Mouse (Mus musculus) forebrain, embryonic 11.5 days (tissue): ENCODE data around the gene Prpf8. TPM values are rescaled to one million over a fixed set of nuclear protein-coding genes. Genes with fewer than 3 reads are reported as not detected.
"Not testable (repeated sequence)": the region's sequence is repeated elsewhere in the genome, so short reads cannot be mapped to it uniquely, and the experiment has no call there.

Source experiments
- ATAC-seq: fragments of 200-750 bp; cut with Nextera tagmentation; replicated peaks from 2 replicates; pipeline ENCODE4 v1.8.0; 2017; ENCODE audit warnings: moderate TSS enrichment; ENCODE audit not compliant: low FRiP score
- DNase-seq: peaks from one replicate; pipeline ENCODE4 v3.0.0-alpha.2; 2017; ENCODE audit warnings: low spot score
- H3K27ac ChIP-seq: fragments of 300-500 bp; sonication (generic); 2 replicates; pipeline ENCODE4 v1.5.1; 2014; ENCODE audit warnings: low read depth, low read length
- H3K27me3 ChIP-seq: fragments of 300-500 bp; sonication (generic); 2 replicates; pipeline ENCODE4 v1.6.1; 2014; ENCODE audit warnings: mild to moderate bottlenecking, low read length, mixed read lengths; ENCODE audit not compliant: control insufficient read depth, insufficient read depth
- H3K36me3 ChIP-seq: fragments of 300-500 bp; sonication (generic); 2 replicates; pipeline ENCODE4 v1.6.1; 2014; ENCODE audit warnings: mild to moderate bottlenecking, low read length, moderate library complexity, mixed read lengths; ENCODE audit not compliant: control insufficient read depth, insufficient read depth
- H3K4me1 ChIP-seq: fragments of 300-500 bp; sonication (generic); replicated peaks from 2 replicates; pipeline ENCODE4 v1.6.1; 2014; ENCODE audit warnings: low read length, mixed read lengths; ENCODE audit not compliant: control insufficient read depth, insufficient read depth
- H3K4me2 ChIP-seq: fragments of 300-500 bp; sonication (generic); 2 replicates; pipeline ENCODE4 v1.6.1; 2014; ENCODE audit warnings: low read depth, mild to moderate bottlenecking, low read length, moderate library complexity, mixed read lengths; ENCODE audit not compliant: severe bottlenecking
- H3K4me3 ChIP-seq: fragments of 300-500 bp; sonication (generic); 2 replicates; pipeline ENCODE4 v1.5.1; 2014; ENCODE audit warnings: low read depth, low read length
- H3K9ac ChIP-seq: fragments of 300-500 bp; sonication (generic); 2 replicates; pipeline ENCODE4 v1.6.1; 2014; ENCODE audit warnings: low read length
- H3K9me3 ChIP-seq: fragments of 300-500 bp; sonication (generic); 2 replicates; pipeline ENCODE4 v1.6.1; 2016; ENCODE audit warnings: low read length, mixed read lengths; ENCODE audit not compliant: control insufficient read depth
- WGBS: fragments of 180-500 bp; shearing (Covaris S2); extraction: QIAGEN DNeasy Blood & Tissue Kit; methylation state at CpG from one replicate; pipeline ENCODE4 v1.1.7; 2014; 5-methylcytosine and 5-hydroxymethylcytosine counted together
- polyA plus RNA-seq: library from polyadenylated mRNA; unstranded; fragments of >200 nt; fragmentation: Nextera tagmentation; extraction: Ambion mirVana; gene quantifications from 2 replicates; pipeline ENCODE4 v1.2.1, GENCODE M21; 2014

Prpf8 gene
- polyA plus RNA-seq, 1 experiment from 2014 or later: 133 TPM

DNA sequence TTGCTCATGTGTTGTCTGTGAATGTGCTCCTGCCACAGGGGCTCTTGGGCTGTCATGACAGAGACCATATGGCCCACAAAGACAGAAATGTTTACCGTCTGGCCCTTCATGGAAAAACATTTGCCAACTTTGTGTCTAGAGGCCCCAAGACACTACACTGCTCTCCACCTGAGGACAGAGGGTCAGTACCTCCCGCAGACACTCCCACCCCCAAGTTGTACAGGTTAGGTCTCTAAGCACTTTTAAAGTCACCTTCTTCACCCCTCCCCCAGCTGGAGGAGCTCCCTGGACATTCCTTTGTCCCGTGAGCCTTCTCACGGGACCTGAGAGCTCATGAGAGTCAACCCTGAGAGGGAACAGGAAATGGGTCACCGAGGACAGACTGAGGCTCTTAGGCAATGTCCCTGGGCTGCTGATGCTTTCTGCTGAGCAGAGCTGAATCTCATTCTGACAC is 63.1 kb downstream of the Prpf8 start:
- H3K27ac ChIP-seq: no peak overlapping the region

DNA sequence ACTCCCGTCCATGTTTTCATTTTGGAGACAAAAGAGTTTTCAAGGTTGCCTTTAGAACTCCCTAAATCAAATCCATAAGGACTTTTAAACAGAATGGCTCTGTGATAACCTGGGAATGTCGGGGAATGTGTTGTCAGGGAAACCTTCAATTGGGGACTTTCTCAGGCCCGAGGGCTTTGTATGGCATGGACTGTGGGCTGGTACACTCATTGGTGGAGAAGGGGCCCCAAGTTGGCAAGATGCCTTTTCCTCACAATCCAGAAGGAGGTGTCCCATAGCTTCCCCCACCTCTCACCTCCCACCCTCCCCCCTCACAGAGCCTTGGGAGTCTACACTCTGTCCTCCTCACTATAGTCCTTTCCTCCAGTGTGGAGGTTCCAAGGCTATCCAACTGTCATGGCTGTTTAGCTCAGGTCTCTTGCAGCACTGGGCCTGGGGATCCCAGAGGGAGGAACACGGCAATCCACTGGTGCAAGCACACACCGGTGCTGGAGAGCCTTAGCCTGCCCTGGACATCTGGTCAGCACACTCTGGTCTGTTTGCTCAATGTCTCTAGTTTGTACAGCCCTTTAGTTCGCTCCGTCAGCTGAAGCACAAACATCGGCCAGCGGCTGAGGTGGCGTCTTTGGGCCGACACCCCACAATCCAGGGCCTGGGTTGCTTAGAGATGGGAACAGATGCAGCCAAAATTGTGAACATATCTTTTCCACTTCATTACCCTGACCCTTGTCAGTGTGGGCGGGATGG is 63.8 kb downstream of the Prpf8 start:
- Histone ChIP-seq H3K27ac (no peak overlapping the region), H3K4me1 (0 out of 2 replicates have a peak, but pooled peaks cover 5% of the 10 kb centered on the region), H3K36me3 (no peaks in the 10 kb centered on the region), H3K4me2 (no peak overlapping the region), H3K4me3 (no peak overlapping the region), H3K9ac (no peak overlapping the region), H3K27me3 (no peaks in the 10 kb centered on the region), H3K9me3 (no peaks in the 10 kb centered on the region)
- WGBS: 74% methylated on average over 12 of the region's 12 CpGs
- ATAC-seq (no peak), DNase-seq (no peak)

More for the DNA sequence above, 63.1 kb downstream of the Prpf8 start:
- Histone ChIP-seq H3K4me3 (no peak overlapping the region), H3K9ac (no peak overlapping the region), H3K4me1 (0 out of 2 replicates have a peak, but pooled peaks cover 5% of the 10 kb centered on the region), H3K27me3 (no peaks in the 10 kb centered on the region), H3K9me3 (no peaks in the 10 kb centered on the region), H3K4me2 (no peak overlapping the region), H3K36me3 (no peaks in the 10 kb centered on the region)
- ATAC-seq (no peak), DNase-seq (no peak)
- 66% methylated on average over 5 of the region's 5 CpGs for WGBS

DNA sequence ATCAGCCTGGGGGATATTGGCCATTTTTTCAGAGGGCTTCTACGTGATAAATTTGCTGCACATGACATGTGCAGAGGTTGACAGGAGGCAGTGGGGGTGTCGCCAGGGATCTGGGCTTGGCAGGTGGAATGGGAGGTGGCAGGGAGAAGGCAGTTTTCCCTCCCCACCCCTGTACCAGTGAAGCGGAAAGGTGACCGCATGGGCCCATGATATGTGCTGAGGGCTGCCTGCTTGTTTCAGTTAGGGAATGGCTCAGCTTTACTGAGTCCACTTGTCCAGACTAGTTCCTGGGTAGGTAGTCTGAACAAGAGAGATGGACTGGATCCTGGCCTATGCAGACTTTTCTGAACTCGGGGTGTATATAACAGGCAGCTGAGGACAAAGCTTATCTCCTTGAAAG is 64.7 kb downstream of the Prpf8 start:
- no peak overlapping the region for H3K4me3 ChIP-seq
- H3K27ac ChIP-seq: no peak overlapping the region
- WGBS: 89% methylated on average over 5 of the region's 5 CpGs
- no peak overlapping the region for H3K4me2 ChIP-seq
- H3K27me3 ChIP-seq: no peaks in the 10 kb centered on the region
- no peaks in the 10 kb centered on the region for H3K9me3 ChIP-seq
- no peak overlapping the region for H3K9ac ChIP-seq
- H3K4me1 ChIP-seq: 0 out of 2 replicates have a peak, but pooled peaks cover 5% of the 10 kb centered on the region
- no peak for ATAC-seq
- no peak for DNase-seq
- H3K36me3 ChIP-seq: no peaks in the 10 kb centered on the region

DNA sequence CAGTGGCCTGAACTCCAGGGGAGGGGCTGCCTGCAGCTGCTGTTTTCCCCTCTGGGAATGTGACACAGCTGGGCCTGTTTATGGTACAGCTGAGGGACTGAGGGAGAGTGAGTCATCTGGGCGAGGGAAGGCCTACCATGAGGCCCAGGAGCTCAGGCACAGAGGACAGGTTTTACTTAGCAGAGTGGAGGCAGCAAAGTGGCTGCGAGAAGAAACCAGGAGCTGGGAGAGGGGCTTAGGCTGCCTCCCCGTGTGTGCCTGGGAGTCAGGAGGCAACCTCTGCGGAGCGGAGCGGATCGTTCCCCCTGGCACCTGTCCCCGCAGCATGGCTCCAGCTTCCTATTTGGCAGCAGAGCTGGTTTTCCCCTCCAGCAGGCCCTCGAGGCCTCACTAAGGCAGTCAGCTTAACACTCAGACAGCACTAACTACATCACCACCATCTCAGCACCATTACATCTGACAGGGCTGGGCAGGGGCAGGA is 65.4 kb downstream of the Prpf8 start:
- ATAC-seq (no peak), DNase-seq (no peak)
- Histone ChIP-seq H3K27ac (no peak overlapping the region), H3K9ac (peak overlapping the region; percentile 17; the same call in 1 of the 2 replicates), H3K4me3 (no peak overlapping the region), H3K36me3 (no peaks in the 10 kb centered on the region), H3K9me3 (no peaks in the 10 kb centered on the region), H3K27me3 (no peaks in the 10 kb centered on the region), H3K4me1 (0 out of 2 replicates have a peak, but pooled peaks cover 5% of the 10 kb centered on the region), H3K4me2 (no peak overlapping the region)
- 79% methylated on average over 9 of the region's 9 CpGs for WGBS

DNA sequence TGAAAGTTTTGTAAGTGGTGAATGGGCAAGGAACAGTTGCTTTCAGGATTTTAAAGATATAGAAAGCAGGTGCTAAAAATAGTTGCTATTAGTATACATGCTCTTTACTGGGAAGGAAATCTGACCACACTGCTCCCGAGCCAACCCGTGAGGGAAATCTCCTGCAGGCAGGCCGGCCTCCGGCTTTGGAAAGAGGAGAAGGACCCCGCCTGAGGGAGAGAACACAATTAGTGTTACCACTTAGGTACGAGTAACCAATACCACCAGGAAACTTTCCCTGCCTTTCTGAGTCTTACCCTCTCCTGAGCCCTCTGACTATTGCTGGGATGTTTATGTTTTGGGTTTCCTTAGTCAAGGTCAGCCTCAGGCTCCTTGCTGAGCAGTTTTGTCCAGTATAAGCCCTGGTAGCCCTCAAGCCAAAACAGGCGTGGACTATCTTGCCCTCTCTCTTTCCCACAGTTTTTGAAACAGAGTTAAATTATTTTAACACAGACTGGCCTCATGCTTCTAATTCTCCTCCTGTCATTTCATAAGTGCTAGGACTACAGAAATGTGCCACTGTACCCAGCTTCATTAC is 66.4 kb downstream of the Prpf8 start:
- no peaks in the 10 kb centered on the region for H3K27me3 ChIP-seq
- ATAC-seq (no peak), DNase-seq (no peak)
- no peak overlapping the region for H3K27ac ChIP-seq
- H3K36me3 ChIP-seq: no peaks in the 10 kb centered on the region
- no peak overlapping the region for H3K4me2 ChIP-seq
- H3K9ac ChIP-seq: no peak overlapping the region
- no peaks in the 10 kb centered on the region for H3K9me3 ChIP-seq
- 39% methylated on average over 7 of the region's 7 CpGs for WGBS
- 0 out of 2 replicates have a peak, but pooled peaks cover 5% of the 10 kb centered on the region for H3K4me1 ChIP-seq
- H3K4me3 ChIP-seq: no peak overlapping the region

DNA sequence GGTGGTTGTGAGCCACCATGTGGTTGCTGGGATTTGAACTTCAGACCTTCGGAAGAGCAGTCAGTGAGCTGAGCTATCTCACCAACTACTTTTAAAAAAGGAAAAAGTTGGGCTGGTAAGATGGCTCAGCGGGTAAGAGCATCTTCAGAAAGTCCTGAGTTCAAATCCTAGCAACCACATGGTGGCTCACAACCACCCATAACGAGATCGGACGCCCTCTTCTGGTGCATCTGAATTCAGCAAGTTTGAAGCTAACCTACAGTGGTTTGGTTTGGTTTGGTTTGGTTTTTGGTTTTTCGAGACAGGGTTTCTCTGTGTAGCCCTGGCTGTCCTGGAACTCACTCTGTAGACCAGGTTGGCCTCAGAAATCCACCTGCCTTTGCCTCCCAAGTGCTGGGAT is 69.4 kb downstream of the Prpf8 start:
- not testable (repeated sequence) for H3K4me1 ChIP-seq, H3K4me2 ChIP-seq, H3K36me3 ChIP-seq, H3K4me3 ChIP-seq, H3K9ac ChIP-seq, H3K27me3 ChIP-seq, H3K27ac ChIP-seq, DNase-seq, H3K9me3 ChIP-seq, ATAC-seq
- 95% methylated on average over 6 of the region's 6 CpGs for WGBS

DNA sequence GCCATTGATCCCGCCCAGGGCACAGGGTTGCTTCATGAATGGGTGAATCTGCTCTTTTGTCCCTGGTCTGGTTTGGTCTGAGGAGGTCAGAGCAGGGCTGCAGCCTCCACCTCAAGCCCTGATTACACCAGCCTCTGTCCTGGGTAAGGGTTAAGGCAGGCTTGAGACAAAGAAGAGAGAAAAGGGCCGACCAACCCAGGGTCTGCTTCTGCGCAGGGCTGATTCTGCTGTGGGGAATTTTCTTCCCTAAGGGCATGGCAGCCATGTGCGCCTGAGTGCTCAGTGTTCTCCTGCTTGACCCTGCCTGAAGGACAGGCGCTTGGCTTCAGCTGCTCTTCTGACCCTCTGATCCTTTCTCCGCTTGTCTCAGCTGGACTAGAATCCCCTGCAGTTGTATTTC is 70.5 kb downstream of the Prpf8 start:
- Histone ChIP-seq H3K27ac (no peak overlapping the region), H3K9me3 (no peaks in the 10 kb centered on the region), H3K4me2 (no peak overlapping the region), H3K4me1 (no peaks in the 10 kb centered on the region), H3K36me3 (no peaks in the 10 kb centered on the region), H3K27me3 (no peaks in the 10 kb centered on the region), H3K4me3 (no peak overlapping the region), H3K9ac (no peak overlapping the region)
- ATAC-seq (no peak), DNase-seq (no peak)
- 75% methylated on average over 6 of the region's 6 CpGs for WGBS

DNA sequence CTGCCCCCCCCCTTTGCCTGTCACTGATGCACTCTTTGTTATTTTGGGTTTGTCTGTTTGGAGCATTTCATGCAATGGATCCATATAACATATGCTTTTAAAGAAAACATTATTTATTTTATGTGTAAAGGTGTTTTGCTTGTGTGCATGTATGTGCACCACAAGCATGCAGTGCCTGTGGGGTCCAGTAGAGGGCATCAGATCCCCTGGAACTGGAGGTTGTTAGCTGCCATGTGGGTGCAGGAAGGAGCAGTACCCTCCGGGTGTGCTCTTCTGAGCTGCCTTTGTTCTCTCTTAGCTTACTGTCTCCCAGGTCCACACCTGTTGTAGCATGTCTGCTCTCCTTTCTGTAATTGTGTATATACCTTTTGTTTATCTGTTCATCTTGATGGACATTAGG is 71.5 kb downstream of the Prpf8 start:
- Histone ChIP-seq H3K4me2 (no peak overlapping the region), H3K36me3 (no peaks in the 10 kb centered on the region), H3K4me1 (no peaks in the 10 kb centered on the region), H3K9ac (no peak overlapping the region), H3K4me3 (no peak overlapping the region), H3K27ac (no peak overlapping the region), H3K27me3 (no peaks in the 10 kb centered on the region), H3K9me3 (no peaks in the 10 kb centered on the region)
- no peak for DNase-seq
- no peak for ATAC-seq
- WGBS: 96% methylated on average over 1 of the region's 1 CpGs
